Mouse (Mus musculus) testis, adult 2 months (tissue): Measurements from ENCODE around the gene Ngdn.

Source experiments
- CTCF ChIP-seq: fragments of 200-500 bp; IDR thresholded peaks from 2 replicates; pipeline ENCODE4 v1.5.1; 2012; ENCODE audit warnings: low read depth, mild to moderate bottlenecking, inconsistent platforms, low read length, moderate library complexity; ENCODE audit not compliant: control insufficient read depth, insufficient read depth, insufficient replicate concordance
- POLR2A ChIP-seq: fragments of 200-500 bp; IDR thresholded peaks from 2 replicates; pipeline ENCODE4 v1.6.1; 2012; ENCODE audit warnings: low read depth, mild to moderate bottlenecking, inconsistent platforms, low read length, moderate library complexity; ENCODE audit not compliant: control insufficient read depth

DNA sequence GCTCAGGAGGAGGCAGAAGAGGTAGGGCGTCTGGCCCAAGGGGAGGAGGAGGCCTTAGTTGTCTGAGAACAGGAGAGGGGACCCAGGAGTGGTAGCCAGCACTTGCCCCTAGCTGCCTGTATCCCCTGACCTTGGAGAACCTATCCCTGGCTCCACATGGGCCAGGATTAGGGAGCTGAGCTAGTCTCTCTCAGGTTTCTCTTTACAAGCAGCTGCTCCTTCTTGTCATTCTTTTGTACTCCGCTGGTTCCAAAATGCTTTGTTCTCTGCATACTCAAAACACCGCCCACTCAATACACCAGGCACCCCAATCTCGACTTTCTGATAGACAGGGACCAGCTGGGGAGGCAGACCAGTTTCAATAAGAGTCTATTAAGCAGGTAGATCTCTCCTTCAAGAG is 18.0 kb upstream of the Ngdn start:
- no peak for TF ChIP-seq POLR2A
- no peak for TF ChIP-seq CTCF
